Mouse (Mus musculus): Measurements from ENCODE around the gene Csmd2.

The Csmd2 gene

GRCm38 (mm10) chr4:128260907-128261560, 273.4 kb downstream of the Csmd2 start, which contains the start of gene Hmgb4:
Gene Hmgb4 (minus strand): TSS chr4:128260957.
- no peak for DNase-seq

GRCm38 (mm10) chr4:128264491-128264890, 276.8 kb downstream of the Csmd2 start:
- no peak for DNase-seq

GRCm38 (mm10) chr4:128265341-128265740, 277.7 kb downstream of the Csmd2 start:
- no peak for DNase-seq

GRCm38 (mm10) chr4:128269261-128269875, 281.7 kb downstream of the Csmd2 start:
- no peak for DNase-seq

- DNase-seq, result no peak
These were observed 282.5 kb downstream of the Csmd2 start for GRCm38 (mm10) chr4:128270177-128270576.

GRCm38 (mm10) chr4:128270931-128271330, 283.3 kb downstream of the Csmd2 start:
- DNase-seq, result no peak

- no peak for DNase-seq
These were observed 284.8 kb downstream of the Csmd2 start for GRCm38 (mm10) chr4:128272501-128272900.

GRCm38 (mm10) chr4:128273146-128273545, 285.5 kb downstream of the Csmd2 start:
- no peak for DNase-seq

GRCm38 (mm10) chr4:128275116-128275515, 287.5 kb downstream of the Csmd2 start:
- DNase-seq, result no peak

GRCm38 (mm10) chr4:128275586-128275985, 287.9 kb downstream of the Csmd2 start:
- DNase-seq, result no peak

GRCm38 (mm10) chr4:128285009-128285408, 297.4 kb downstream of the Csmd2 start:
- no peak for DNase-seq

- no peak for DNase-seq
These were observed 300.4 kb downstream of the Csmd2 start for GRCm38 (mm10) chr4:128288095-128288494.

GRCm38 (mm10) chr4:128304049-128304448, 316.4 kb downstream of the Csmd2 start:
- DNase-seq, result no peak

- DNase-seq, result no peak
These were observed 318.4 kb downstream of the Csmd2 start for GRCm38 (mm10) chr4:128306011-128306410.

- DNase-seq, result no peak
These were observed 327.7 kb downstream of the Csmd2 start for GRCm38 (mm10) chr4:128315328-128315727.

- no peak for DNase-seq
These were observed 330.3 kb downstream of the Csmd2 start for GRCm38 (mm10) chr4:128317951-128318350.

GRCm38 (mm10) chr4:128325511-128325910, 337.9 kb downstream of the Csmd2 start:
- DNase-seq, result no peak

- DNase-seq, result no peak
These were observed 339.1 kb downstream of the Csmd2 start for GRCm38 (mm10) chr4:128326755-128327154.

GRCm38 (mm10) chr4:128327421-128327820, 339.8 kb downstream of the Csmd2 start:
- no peak for DNase-seq

- no peak for DNase-seq
These were observed 342.9 kb downstream of the Csmd2 start for GRCm38 (mm10) chr4:128330519-128330918.

- DNase-seq, result no peak
These were observed 352.8 kb downstream of the Csmd2 start for GRCm38 (mm10) chr4:128340457-128340856.

- DNase-seq, result no peak
These were observed 353.7 kb downstream of the Csmd2 start for GRCm38 (mm10) chr4:128341315-128341714.

- DNase-seq, result no peak
These were observed 354.6 kb downstream of the Csmd2 start for GRCm38 (mm10) chr4:128342208-128342607.

- no peak for DNase-seq
These were observed 371.1 kb downstream of the Csmd2 start for GRCm38 (mm10) chr4:128358751-128359150.

GRCm38 (mm10) chr4:128365851-128366250, 378.2 kb downstream of the Csmd2 start:
- no peak for DNase-seq
